11 mouse cellular contexts compared by ENCODE assay signal in the genomic region with DNA sequence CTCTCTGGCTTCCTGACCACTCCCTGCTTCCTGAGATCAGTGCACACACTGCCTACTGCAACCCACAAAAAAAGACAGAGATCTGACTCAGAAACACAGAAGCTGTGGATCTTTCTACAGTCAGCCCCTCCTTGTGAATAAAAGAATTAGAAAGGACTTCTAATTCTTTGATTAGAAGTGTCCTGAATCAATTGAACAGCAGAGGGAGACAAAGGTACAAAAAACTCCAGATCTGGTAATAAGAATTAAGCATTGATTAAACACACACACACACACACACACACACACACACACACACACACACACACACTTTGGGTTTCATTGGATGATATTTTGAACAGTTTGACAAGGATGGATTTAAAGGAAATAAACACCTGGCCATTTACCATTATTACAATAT. TPM values are rescaled to one million over a fixed set of nuclear protein-coding genes. Genes with fewer than 3 reads are reported as not detected.
DNase-seq lines count a peak whose midpoint lies in the region; ATAC-seq and TF ChIP-seq lines count a peak whose summit lies in the region.
"Had no signal": no experiment of that assay in that cellular context is flagged by ENCODE, and none has a peak within 500 bp of the region (broad histone marks: within the 10 kb centered on the region; RNA-seq: fewer than 3 reads in every experiment).

No protein-coding gene starts in this region.

- H3K4me1 ChIP-seq in heart, adult 2 months (ENCODE audit: control insufficient read depth, insufficient read depth, low read length): no peaks in the 10 kb centered on the region; the same call in 1 of the 2 replicates
- no peaks in the 10 kb centered on the region for H3K4me1 ChIP-seq in liver, adult 2 months (ENCODE audit: control insufficient read depth, insufficient read depth, low read length)
- H3K4me1 ChIP-seq in liver, embryonic 12.5 days: no peaks in the 10 kb centered on the region
- H3K4me1 ChIP-seq: embryonic facial prominence, embryonic 12.5 days had no signal

- no peaks in the 10 kb centered on the region for H3K9me3 ChIP-seq in liver, embryonic 12.5 days (replicated peaks)
- H3K9me3 ChIP-seq: embryonic facial prominence, embryonic 12.5 days had no signal

- no peak overlapping the region for H3K4me3 ChIP-seq in heart, adult 2 months
- no peak overlapping the region for H3K4me3 ChIP-seq in liver, adult 2 months (ENCODE audit: insufficient read depth, low read depth, low read length)
- H3K4me3 ChIP-seq in liver, embryonic 12.5 days: no peak overlapping the region
- H3K4me3 ChIP-seq: embryonic facial prominence, embryonic 12.5 days had no signal

- H3K79me2 ChIP-seq in heart, adult 2 months (replicated peaks; ENCODE audit: control insufficient read depth, insufficient read depth, low read length): no peaks in the 10 kb centered on the region
- no peaks in the 10 kb centered on the region for H3K79me2 ChIP-seq in liver, adult 2 months (ENCODE audit: control insufficient read depth, insufficient read depth, low read length)

- H3K36me3 ChIP-seq in heart, adult 2 months (ENCODE audit: control insufficient read depth, insufficient read depth, low read length): no peaks in the 10 kb centered on the region
- no peaks in the 10 kb centered on the region for H3K36me3 ChIP-seq in liver, adult 2 months (ENCODE audit: control insufficient read depth, insufficient read depth, low read length)
- no peaks in the 10 kb centered on the region for H3K36me3 ChIP-seq in liver, embryonic 12.5 days
- H3K36me3 ChIP-seq: embryonic facial prominence, embryonic 12.5 days had no signal

- no peak overlapping the region for H3K27ac ChIP-seq in heart, adult 2 months
- no peak overlapping the region for H3K27ac ChIP-seq in liver, adult 2 months (replicated peaks; ENCODE audit: insufficient read depth, low read depth, low read length)
- H3K27ac ChIP-seq in liver, embryonic 12.5 days: no peak overlapping the region
- H3K27ac ChIP-seq: embryonic facial prominence, embryonic 12.5 days had no signal

- H3K27me3 ChIP-seq in heart, adult 2 months (ENCODE audit: control insufficient read depth, insufficient read depth, low read length): no peaks in the 10 kb centered on the region
- no peaks in the 10 kb centered on the region for H3K27me3 ChIP-seq in liver, adult 2 months (ENCODE audit: control insufficient read depth, insufficient read depth, low read length)
- no peaks in the 10 kb centered on the region for H3K27me3 ChIP-seq in liver, embryonic 12.5 days (replicated peaks)
- H3K27me3 ChIP-seq: embryonic facial prominence, embryonic 12.5 days had no signal

- no peak overlapping the region for H3K4me2 ChIP-seq in liver, embryonic 12.5 days
- H3K4me2 ChIP-seq: embryonic facial prominence, embryonic 12.5 days; liver, embryonic 11.5 days had no signal

- no peak for DNase-seq in heart, adult 2 months
- no peak for DNase-seq in heart, postnatal 10 days
- DNase-seq in liver, adult 2 months (ENCODE audit: extremely low read depth, low read depth, low spot score): peak; percentile 49
- DNase-seq in Muller cell, postnatal 12 days (ENCODE audit: inconsistent ontology term): peak; percentile 7
- DNase-seq in yolk sac, embryonic 10.5 days (ENCODE audit: low spot score): no peak
- DNase-seq in gastrocnemius, postnatal 36 days: no peak
- DNase-seq: heart, postnatal 14 days had no signal

- no peak overlapping the region for H3K9ac ChIP-seq in heart, adult 2 months (ENCODE audit: low read depth, low read length)
- H3K9ac ChIP-seq in liver, adult 2 months (ENCODE audit: low read depth, low read length): no peak overlapping the region
- H3K9ac ChIP-seq in liver, embryonic 12.5 days: no peak overlapping the region
- H3K9ac ChIP-seq: embryonic facial prominence, embryonic 12.5 days had no signal

- TF ChIP-seq CTCF in heart, adult 2 months (IDR thresholded peaks at IDR 0.05): peak; percentile 30
- peak; percentile 26; the same call in 1 of the 2 replicates for TF ChIP-seq CTCF in liver, adult 2 months (IDR thresholded peaks at IDR 0.05; ENCODE audit: low read depth, low read length)

- no peak for ATAC-seq in liver, embryonic 12.5 days
- ATAC-seq in granulocyte monocyte progenitor cell, adult 5-6 weeks (replicated peaks; ENCODE audit: poor library complexity, severe bottlenecking): peak; percentile 54; the same call in 1 of the 2 replicates

- intact Hi-C loops in heart, adult 2 months (cut with DNase I): no loop called here
- intact Hi-C loops in heart, postnatal 10 days (cut with DNase I): loop anchor here (2.0 kb wide), 1 partner anchor 33 kb away; no protein-coding TSS in a partner anchor
- intact Hi-C loops in gastrocnemius, postnatal 36 days (cut with DNase I): loop anchor here (2.0 kb wide), 1 partner anchor 27 kb away; no protein-coding TSS in a partner anchor

- no peak for TF ChIP-seq EP300 in heart, adult 2 months (IDR thresholded peaks at IDR 0.05; ENCODE audit: insufficient read depth, low read depth, low read length)

- TF ChIP-seq POLR2A in heart, adult 2 months (IDR thresholded peaks at IDR 0.05; ENCODE audit: insufficient read depth, low read depth, low read length): no peak
- no peak for TF ChIP-seq POLR2A in liver, adult 2 months (IDR thresholded peaks at IDR 0.05; ENCODE audit: extremely low read depth, insufficient read depth, low read length)

RNA-seq across cellular contexts. Expression of a gene that starts 24.2 kb away (rescaled TPM):
- total RNA-seq in heart, adult 2 months (2021): 1 to 10 TPM; 1.8 TPM
- 1.3 and 2.0 TPM in 2 replicates for polyA plus RNA-seq in heart, adult 2 months (2012; rRNA removed)
- 1 to 10 TPM; 3.1 to 6.3 TPM for total RNA-seq in heart, postnatal 10 days (2021)
- total RNA-seq in liver, adult 2 months (2014; rRNA removed): 3.5 and 7.4 TPM in 2 replicates
- polyA plus RNA-seq in liver, adult 2 months (2012; rRNA removed): 2.1 and 2.5 TPM in 2 replicates
- polyA plus RNA-seq in liver, embryonic 12.5 days (2016; fragmentation: Nextera tagmentation; extraction: Ambion mirVana): 0.29 and 0.35 TPM in 2 replicates
- 0.68 and 0.82 TPM in 2 replicates for total RNA-seq in granulocyte monocyte progenitor cell, adult 5-6 weeks (2014; fragmentation: Nextera tagmentation)
- total RNA-seq in granulocyte monocyte progenitor cell, adult 5-6 weeks (2017): 0.52 TPM in 1 of 2 replicates, not detected in the other
- 1 to 10 TPM in 1 of 2 experiments, under 1 TPM in 1; 0.97 to 2.2 TPM for total RNA-seq in gastrocnemius, postnatal 36 days (2021)

RNA-seq across cellular contexts. Expression of a gene that starts 54.4 kb away (rescaled TPM):
- under 1 TPM; 0.48 to 0.50 TPM for total RNA-seq in heart, adult 2 months (2021)
- 0.09 and 0.68 TPM in 2 replicates for polyA plus RNA-seq in heart, adult 2 months (2012; rRNA removed)
- under 1 TPM in 1 of 2 experiments, not detected in 1; 0.57 TPM for total RNA-seq in heart, postnatal 10 days (2021)
- 0.13 TPM in 1 of 2 replicates, not detected in the other for total RNA-seq in liver, adult 2 months (2014; rRNA removed)
- polyA plus RNA-seq in liver, adult 2 months (2012; rRNA removed): not detected in 2 replicates
- polyA plus RNA-seq in liver, embryonic 12.5 days (2016; fragmentation: Nextera tagmentation; extraction: Ambion mirVana): 3.6 and 4.2 TPM in 2 replicates
- not detected in 2 replicates for total RNA-seq in granulocyte monocyte progenitor cell, adult 5-6 weeks (2014; fragmentation: Nextera tagmentation)
- total RNA-seq in granulocyte monocyte progenitor cell, adult 5-6 weeks (2017): 0.22 and 0.46 TPM in 2 replicates
- total RNA-seq in gastrocnemius, postnatal 36 days (2021): not detected

Comparison
In these comparisons a context has a peak if more than half of its experiments do, and no peak if none do; other contexts are left out.
1. DNase-seq: peak in liver, adult 2 months (single experiment) and Muller cell, postnatal 12 days (single experiment); none in heart, adult 2 months (0 of 2), heart, postnatal 10 days (0 of 2), yolk sac, embryonic 10.5 days (single experiment) and gastrocnemius, postnatal 36 days (0 of 2).